Mouse (Mus musculus): ENCODE data around the gene Tas2r123.

The Tas2r123 gene

DNA sequence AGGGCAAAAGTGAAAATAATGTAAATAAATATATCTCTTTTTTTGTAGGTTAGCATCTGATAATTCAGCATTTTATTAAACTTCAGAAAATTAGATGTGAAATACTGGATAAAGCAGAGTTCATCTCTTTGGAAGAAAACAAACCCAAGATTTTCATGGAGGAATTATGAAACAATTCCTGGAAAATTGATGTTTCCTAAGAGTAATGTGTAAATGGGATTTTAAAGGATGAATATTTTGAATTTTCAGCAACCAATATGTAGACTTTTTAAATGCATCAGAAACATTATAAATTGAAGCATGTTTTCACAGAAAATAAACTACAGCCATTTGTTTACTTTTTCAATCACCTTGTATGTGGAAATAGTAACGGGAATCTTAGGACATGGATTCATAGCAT, at the start of gene Tas2r123:
TSS of gene Tas2r123 (plus strand) at position 301 of the 400 bp plus-strand sequence.
- DNase-seq = no peak

DNA sequence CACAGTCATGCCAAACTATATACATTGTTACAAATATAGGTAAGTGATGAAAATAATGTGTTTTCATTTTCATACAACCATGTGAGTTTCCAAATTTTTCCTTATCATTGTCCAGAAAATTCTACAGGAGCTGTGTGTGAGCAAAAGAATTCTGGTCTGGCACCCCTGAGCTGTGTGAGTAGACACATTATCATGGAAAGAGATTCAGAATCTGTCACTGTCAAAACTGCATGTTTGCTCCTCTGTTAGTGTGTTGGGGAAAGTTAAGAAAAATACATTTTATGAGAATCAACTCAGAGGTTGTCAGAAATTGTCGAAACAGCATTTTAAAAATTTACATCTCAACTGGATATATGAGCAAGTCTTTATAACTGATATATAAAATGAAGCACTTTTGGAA, 44.4 kb upstream of the Tas2r123 start, which contains the start of gene Tas2r117:
TSS of gene Tas2r117 (plus strand) at position 301 of the 400 bp plus-strand sequence.
- no peak for DNase-seq

DNA sequence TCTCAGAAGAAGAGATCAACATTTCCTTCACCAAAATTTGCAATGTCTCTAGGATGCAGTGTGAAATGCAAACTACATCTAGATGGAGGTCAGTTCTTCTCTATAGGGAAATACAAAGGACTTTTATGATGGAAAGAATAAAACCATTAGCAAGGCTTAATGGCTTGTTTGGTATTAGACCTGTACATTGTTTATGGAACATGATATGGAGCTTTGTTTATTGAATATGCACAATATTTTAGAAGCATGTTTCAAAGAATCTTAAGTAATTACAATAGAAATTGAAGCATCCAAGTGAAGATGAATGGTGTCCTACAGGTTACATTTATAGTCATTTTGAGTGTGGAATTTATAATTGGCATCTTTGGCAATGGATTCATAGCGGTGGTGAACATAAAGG, 8.2 kb downstream of the Tas2r123 start, which contains the start of gene Tas2r116:
TSS of gene Tas2r116 (plus strand) at position 301 of the 400 bp plus-strand sequence.
- DNase-seq = no peak

DNA sequence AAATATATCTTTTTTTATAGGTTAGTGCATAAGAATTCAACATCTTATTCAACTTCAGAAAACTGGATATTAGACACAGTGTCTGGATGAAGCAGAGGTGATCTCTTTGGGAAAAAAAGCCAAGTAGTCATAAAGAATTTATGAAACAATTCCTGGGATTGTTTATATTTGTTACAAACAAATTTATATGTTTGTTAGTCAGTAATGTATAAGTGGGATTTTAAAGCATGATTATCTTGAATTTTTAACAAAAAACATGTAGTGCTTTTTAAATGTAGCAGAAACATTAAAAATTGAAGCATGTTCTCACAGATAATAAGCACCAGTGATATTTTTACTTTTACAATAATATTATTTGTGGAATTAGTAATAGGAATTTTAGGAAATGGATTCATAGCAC, 20.8 kb downstream of the Tas2r123 start, which contains the start of gene Tas2r110:
TSS of gene Tas2r110 (plus strand) at position 301 of the 400 bp plus-strand sequence.
- no peak for DNase-seq

DNA sequence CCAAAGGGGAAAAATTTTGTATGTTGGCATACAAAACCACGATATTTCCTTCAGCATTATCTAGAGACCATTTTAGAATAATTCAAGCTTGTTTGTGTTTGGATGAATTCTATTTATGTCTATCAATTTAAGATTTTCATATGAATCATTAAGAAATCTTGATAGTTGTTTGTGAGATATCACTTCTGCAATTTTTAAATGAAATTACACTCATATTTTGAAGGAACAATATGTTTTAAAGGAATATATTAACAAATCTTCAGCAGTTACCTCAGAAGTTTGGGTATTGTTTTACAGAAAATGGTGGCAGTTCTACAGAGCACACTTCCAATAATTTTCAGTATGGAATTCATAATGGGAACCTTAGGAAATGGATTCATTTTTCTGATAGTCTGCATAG, 45.8 kb downstream of the Tas2r123 start, which contains the start of gene Tas2r113:
TSS of gene Tas2r113 (plus strand) at position 301 of the 400 bp plus-strand sequence.
- DNase-seq = no peak

All from retina, postnatal 1 day (tissue).